Mouse (Mus musculus) left cerebral cortex, postnatal 25 days (tissue): ENCODE data around the gene Cldn18. TPM values are rescaled to one million over a fixed set of nuclear protein-coding genes. Genes with fewer than 3 reads are reported as not detected.

Experiments
- DNase-seq, 2 experiments: peaks; one replicate each; pipeline ENCODE4 v3.0.0; 2022; ENCODE audit warnings: low spot score in 2 of 2, mixed read lengths in 1 of 2
- intact Hi-C: fragments of 180-260 bp; cut with DNase I; formaldehyde crosslinking; loops from one replicate; pipeline ENCODE4 v1.15.1; 2025
- total RNA-seq, 2 experiments: library from RNA; stranded (reverse); gene quantifications; 2 replicates each; pipeline ENCODE4 v1.2.3; 2021

The Cldn18 gene
- total RNA-seq, 2 experiments from 2014 or later: not detected

DNA sequence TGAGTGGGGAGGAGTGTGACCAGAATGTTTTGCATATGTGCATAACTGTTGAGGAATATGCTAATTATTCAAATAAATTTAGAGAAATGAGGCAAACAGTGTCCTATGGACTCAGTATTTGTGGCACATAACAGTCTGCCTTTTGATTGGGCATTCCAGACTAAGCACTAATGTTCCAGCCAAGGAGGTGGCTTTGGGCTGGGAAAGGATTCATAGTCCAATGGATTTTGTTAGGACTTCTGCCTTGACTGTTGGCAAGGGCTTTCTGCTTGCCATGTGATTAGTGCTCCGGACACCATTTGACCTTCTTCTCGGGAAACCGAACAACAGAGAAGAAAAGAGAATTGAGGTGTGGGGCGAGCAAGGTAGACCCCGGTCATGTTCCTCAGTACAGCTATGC lies 27.3 kb downstream of the Cldn18 start:
- intact Hi-C loops: no loop called here
- no peak for DNase-seq

DNA sequence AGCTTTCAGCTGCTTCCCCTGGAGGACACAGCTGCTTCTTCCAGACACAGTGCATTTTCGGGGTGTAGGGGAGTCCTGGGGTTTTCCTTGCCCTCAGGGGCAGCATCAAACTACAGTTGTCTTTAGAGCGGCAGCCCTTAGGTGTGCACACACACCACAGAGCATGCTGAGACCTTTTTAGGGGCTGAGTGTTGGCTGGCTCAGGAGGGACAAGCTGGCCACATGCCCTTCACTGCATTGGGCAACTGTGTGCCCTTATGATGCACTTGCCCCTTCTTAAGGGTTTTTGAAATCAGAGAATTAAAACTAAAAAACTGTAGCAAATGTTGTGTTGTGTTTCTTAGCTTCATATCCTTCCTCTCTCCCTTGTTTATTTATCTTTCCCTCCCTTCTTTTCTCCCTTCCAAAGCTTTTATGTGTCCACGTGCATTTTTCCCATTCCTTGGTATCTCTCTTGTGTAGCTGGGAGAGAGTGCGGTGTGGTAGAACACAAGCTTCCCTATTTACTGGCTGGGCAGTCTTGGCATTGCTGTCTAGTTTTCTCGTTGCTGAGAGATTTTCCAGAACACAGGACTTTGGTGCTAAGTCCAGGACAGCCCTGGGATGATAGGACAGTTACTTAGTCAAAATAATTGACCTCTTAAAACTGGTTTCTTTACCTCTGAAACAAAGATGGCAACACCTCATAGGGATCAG lies 31.4 kb downstream of the Cldn18 start:
- DNase-seq: no peak
- intact Hi-C loops: no loop called here

DNA sequence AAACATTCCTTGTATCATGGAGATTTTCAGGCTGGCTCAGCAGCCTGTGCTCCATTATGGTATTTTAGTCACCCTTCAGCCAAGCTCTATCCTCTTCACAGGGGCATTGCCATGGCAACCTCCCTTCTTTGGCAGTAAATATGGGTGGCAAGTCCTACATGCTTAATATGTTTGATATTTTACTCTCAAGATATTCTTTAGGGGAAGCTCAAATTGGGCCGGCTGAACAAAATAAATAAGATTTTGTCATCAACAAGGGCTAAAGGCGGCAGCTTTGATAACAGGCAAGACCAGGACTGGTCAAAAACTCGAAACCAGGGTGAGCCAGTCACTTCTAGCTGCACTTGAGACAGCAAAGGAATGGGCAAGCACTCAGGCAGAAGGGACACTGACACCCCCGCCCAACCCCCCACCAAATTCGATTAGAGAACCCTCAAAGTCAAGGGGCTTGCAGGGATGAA lies 32.0 kb downstream of the Cldn18 start:
- DNase-seq: peak; percentile 40 to 46
- intact Hi-C loops: no loop called here

DNA sequence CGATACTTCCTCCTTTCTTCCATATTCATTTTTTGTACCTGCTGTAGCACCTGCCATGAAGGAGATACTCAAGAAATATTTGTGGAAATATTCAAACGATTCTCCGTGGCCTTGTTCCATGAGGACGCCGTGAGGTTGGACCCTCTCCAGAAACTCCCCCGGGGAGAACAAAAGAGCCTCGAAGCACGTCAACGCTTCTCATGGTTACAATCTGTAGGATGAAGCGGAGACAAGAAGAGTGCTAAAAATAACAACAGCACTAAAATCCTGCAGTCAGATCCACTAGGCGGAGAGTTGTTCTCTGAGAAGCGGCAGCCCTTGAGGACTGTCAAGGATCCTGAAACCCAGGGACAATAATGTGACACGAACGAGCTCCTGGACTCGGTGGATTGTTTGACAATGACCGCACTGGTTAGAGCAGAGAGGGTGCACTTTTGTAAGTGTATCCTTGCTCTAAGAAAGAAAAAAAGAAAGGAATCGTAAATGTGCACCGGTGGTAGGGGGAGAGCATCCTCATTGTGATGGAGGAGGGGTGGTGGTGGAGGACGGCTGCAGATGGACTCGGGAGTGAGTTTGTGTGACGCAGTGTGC lies 35.0 kb downstream of the Cldn18 start:
- intact Hi-C loops: loop anchor here (5.0 kb wide), 1 partner anchor 40 kb away; no protein-coding TSS in a partner anchor
- peak; percentile 56 to 79 for DNase-seq

DNA sequence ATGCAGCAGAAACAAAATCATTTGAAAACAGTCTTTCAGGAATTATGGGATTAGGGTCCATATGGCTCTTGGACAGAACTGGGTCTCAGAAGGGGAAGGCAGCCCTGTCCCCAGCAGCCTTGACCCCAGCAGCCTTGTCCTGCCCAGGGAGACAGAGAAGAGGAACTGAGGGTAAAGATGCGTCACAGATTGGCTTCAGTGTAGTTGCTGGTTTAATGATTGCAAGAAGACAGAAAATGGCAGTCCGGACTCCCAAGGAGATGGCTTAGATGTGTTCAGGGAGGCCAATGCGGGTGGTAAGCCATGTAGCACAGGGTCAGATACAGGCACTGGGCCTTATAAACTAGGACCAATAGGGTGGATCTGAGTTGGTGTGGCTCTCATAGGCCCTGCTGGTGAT lies 41.4 kb downstream of the Cldn18 start:
- DNase-seq: no peak
- intact Hi-C loops: no loop called here

DNA sequence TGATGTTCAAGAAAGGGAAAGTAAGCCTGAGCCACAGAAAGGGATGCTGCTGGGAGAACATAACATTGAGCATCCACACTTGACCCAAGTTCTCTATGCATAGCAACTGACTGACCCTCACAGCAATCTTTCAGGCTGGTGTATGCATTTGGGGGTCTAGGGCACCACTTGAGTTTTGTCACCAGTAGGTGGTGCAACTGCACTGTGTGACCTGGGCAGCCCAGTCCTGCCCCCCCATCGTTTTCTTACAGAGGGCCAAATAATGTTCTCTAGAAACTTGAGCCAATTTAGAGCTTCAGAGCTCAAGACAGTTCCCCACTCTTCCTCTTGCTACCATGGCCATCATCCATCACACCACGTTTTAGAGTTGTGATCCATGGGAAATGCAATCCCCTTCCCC lies 45.5 kb downstream of the Cldn18 start:
- DNase-seq: no peak
- intact Hi-C loops: no loop called here

DNA sequence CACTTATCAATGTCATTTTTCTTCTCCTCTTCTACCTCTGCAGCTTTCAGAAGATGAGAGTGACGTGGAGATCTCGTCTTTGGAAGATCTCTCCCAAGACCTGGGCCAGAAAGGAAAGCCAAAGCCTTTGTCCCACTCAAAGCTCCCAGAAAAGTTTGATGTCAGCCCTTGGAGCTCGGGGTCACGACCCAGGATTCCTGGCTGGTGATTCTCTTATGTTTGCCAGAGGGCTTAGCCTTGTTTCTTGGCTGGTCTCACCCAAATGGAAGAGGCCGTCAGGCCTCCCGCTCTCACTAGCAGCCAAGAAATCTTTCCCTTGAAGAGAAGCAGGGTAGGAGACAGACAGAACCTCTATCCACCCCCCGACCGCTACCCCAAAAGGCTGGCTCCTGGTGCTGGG lies 49.5 kb downstream of the Cldn18 start:
- intact Hi-C loops: no loop called here
- DNase-seq: peak in 1 of 2 experiments; percentile 14

DNA sequence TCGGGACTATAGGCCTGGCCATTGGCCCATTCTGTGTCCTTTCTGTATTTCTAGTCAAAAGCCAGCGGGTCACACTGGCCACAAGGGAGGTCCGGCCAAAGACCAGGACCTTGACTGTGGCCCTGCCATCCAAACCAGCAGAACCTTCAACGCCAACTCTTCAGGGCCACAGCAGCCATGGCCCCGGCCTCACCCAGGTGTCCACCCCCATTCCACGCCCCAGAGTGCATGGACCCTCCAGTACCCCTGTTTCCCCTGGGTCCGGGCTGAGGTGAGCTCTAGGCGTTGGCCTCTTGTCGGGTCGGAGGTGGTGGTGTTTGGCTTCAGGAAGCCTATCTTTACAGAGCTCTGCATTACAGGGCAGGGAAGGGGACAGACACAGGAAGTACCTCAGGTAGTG lies 54.2 kb downstream of the Cldn18 start:
- DNase-seq: no peak
- intact Hi-C loops: loop anchor here (2.0 kb wide), 1 partner anchor 72 kb away; no protein-coding TSS in a partner anchor

DNA sequence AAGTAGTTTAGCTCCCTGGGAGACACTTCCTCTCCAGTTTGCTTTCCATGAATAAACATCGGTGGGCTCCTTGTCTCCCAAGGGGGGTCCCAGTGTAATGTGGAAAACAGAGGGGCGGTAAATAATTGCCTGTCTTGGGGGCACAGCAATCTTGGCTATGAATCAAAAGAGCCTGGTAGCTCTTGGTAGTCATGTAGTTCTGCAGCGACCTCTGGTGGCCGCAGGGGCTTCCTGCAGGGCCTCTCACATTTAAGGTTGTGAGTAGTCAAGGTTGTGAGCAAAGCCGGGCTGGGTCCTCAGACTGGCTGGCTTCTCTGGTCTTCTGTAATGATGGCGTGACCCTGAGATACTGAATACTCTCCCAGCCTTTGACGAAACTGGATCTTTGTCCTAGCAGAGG lies 54.7 kb downstream of the Cldn18 start:
- intact Hi-C loops: loop anchor here (2.0 kb wide), 1 partner anchor 72 kb away; no protein-coding TSS in a partner anchor
- peak; percentile 68 to 74 for DNase-seq

DNA sequence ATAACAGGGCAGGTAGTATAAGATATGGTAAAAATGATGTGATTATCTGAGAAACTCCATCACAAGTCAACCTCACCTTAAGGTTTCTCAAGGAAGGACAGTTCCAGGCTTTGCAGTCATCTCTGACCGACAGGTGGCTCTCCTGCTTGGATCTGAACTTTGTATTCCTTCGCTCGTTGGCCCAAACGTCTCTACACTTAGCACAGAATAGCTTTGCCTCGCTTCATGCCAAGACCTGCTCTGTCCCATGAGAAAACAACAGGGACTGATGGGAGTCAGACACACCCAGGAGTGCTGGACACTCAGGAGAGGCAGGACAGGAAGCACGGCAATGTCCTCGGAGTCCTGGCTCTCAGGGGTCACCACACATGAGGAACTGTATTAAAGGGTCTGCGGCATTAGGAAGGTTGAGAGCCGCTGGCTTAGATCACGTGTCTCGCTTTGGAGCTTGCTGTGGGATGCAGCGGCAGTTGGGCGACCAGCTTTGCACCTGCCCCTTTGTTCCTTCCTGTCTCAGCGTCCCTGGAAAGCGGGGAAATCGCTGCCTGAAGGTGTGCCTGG lies 55.4 kb downstream of the Cldn18 start:
- intact Hi-C loops: loop anchor here (2.0 kb wide), 1 partner anchor 71 kb away; no protein-coding TSS in a partner anchor
- no peak for DNase-seq

DNA sequence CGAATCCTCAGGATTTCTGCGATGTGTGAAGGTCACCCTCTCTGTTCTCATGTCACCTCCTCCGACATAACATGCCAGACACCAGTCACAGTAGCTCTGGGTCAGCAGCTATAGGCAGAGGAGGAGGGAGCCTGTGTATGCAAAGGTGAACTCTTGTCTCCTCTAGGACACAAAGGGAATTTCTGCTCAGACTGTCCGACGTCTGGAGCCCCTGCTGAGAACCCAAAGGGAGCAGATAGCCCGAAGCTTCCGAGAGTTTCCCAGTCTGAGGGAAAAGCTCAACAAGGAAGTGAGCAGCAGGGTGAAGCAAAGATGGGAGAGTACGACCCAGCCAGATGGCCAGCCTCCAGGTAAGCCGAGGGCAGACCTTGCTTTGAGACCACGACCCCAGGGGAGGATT lies 56.3 kb downstream of the Cldn18 start:
- DNase-seq: no peak
- intact Hi-C loops: no loop called here

DNA sequence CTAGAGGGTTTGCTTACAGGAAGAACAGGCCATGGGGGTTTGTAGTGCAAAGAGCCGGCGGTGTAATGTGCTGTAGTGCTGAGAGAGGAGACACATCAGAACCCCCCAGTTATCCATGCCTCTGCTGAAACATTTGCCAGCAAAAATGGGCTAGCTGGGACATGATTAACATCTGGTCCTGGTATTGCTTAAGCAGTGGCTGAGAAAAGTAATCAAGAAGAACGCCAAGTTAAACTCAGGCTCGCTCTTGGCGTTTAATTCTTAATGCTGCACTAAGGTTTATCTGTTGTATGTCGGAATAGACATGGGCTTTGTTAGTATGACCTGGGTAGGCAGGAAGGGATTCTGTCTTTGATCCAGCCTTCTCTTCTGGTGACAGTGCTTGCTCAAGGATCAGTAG lies 71.0 kb downstream of the Cldn18 start:
- DNase-seq: no peak
- intact Hi-C loops: no loop called here

DNA sequence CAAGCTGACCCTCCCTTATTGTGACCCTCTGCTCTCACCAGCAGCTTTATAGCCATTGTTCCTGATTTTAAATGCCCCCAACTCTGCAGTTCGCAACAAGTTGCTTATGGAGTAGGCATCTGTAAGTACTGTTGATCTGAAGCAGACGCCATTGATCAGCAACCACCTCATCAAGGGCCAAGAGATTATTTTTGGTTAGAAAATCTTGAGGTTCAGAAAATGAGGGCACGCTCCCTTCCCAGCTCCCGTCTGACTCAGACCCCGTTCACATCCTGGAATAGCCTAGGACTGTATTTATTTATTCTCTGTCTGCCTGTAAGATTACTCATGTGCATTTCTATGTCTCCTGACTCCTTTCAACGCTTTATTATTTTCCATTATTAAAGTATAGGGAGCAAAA lies 71.7 kb downstream of the Cldn18 start:
- intact Hi-C loops: no loop called here
- DNase-seq: no peak

DNA sequence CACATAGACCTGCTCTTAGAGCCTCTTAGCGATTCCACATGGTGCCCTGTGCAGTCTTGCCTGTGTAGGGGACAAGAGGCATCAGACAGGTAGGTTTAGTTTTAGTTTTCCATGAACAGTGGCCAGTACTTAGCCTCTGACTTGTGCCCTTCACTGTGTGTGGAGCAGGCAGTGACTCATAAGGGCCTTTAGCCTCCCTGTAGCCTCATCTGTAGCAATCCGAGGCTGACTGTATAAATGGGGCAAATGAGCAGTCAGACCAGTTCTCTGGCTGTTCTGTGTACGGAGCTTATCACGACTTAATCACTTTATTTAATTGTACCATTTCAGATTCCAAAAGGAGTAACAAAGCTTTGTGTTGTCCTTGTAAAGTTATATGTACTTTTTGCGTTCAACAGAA lies 77.1 kb downstream of the Cldn18 start:
- intact Hi-C loops: no loop called here
- no peak for DNase-seq

Other genes starting within 250 kb of the Cldn18 start
- gene Armc8, start 148.4 kb downstream of the Cldn18 start, total RNA-seq: 10 to 100 TPM; 53.2 to 53.5 TPM
- gene Dbr1, start 141.5 kb downstream of the Cldn18 start, total RNA-seq: 10 to 100 TPM; 13.1 to 15.6 TPM
- under 1 TPM; 0.23 to 0.32 TPM for gene A4gnt, start 104.8 kb downstream of the Cldn18 start, total RNA-seq
- 10 to 100 TPM; 21.2 to 27.7 TPM for gene Dzip1l, start 87.8 kb downstream of the Cldn18 start, total RNA-seq
- not detected for gene Sox14, start 158.9 kb upstream of the Cldn18 start, total RNA-seq